Mouse (Mus musculus): ENCODE data around the gene Gabra2. TPM values are rescaled to one million over a fixed set of nuclear protein-coding genes. Genes with fewer than 3 reads are reported as not detected.

Gene Gabra2
- polyA plus RNA-seq (2016; fragmentation: Nextera tagmentation; extraction: Ambion mirVana): 10.6 and 11.3 TPM in 2 replicates

DNA sequence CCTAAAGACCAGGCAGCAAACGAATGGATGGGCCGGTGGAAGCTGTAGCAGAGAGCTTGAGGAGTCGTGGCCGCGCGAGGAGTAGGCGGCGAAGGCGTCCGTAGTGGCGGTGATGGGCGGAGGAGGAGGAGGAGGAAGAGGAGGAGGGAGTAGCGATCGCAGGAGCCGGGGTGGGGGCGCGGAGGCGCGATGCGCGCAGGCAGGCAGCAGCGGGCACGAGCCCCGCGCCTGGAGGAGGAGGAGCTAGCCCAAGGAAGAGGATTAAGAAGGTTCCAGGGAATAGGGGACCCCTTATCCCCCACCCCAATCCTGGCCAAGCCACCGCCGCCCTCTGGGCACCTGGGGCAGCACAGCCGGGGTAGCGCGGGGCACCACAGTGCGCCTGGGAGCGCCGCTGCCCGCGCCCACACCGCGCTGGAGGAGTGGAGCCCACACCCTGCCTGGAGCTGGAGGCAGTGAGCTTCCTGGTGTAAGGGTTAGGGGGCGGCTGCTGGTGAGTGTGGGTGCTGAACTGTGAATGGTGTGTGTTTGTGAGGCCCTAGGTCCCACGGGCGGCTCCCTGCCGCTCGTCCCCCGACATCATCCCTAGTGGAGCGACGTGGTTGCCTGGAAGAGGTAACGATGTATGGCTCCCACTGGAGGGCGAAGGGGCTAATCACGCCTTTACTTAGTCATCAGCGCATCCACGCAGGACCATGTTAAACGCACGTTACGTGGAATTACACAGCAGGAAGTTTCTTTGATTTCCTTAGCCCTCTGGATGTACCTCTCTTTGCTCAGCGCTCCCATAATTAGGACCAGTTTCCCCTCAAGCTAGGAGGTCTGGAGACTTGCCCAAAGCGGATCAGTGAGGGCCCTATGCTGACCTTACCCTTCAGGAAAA lies at the start of gene Gabra2:
Gene Gabra2, minus strand, starts transcription at position 125 of the 883 bp plus-strand sequence.
- peak within 1 kb of the TSS; percentile 79 for H3K9ac ChIP-seq
- H3K4me2 ChIP-seq (replicated peaks): peak within 1 kb of the TSS; percentile 89
- H3K27ac ChIP-seq: peak within 1 kb of the TSS; percentile 81
- no peaks in the 10 kb centered on the region for H3K36me3 ChIP-seq
- peak within 1 kb of the TSS; percentile 81 for H3K4me3 ChIP-seq
- H3K9me3 ChIP-seq (replicated peaks): no peaks in the 10 kb centered on the region
- WGBS: 1% methylated on average over 42 of the region's 55 CpGs
- no peaks in the 10 kb centered on the region for H3K4me1 ChIP-seq
- no peaks in the 10 kb centered on the region for H3K27me3 ChIP-seq
- peak; percentile 92 for ATAC-seq (ENCODE audit: low FRiP score)

DNA sequence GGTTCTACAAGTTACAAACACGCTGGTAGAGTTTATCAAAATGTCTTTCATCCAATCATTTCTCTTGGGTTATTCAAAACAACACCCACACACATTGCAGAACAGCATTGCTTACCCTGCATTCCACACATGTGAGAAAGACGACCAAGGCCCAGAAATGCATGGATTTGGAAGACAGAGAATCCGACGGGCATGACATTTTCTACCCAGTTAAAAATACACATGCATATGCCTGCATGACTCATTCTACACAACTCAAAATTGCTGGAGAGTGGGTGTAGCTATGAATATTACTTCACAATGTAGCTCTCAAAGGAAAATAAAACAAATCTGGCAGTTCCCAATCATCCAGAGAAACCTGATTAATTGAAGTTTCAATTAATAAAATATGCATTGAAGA lies 41.0 kb upstream of the Gabra2 start:
- H3K4me1 ChIP-seq: no peaks in the 10 kb centered on the region
- H3K27ac ChIP-seq: no peak overlapping the region
- no peak for ATAC-seq (ENCODE audit: low FRiP score)
- H3K36me3 ChIP-seq: no peaks in the 10 kb centered on the region
- no peaks in the 10 kb centered on the region for H3K9me3 ChIP-seq (replicated peaks)
- H3K9ac ChIP-seq: no peak overlapping the region
- H3K4me2 ChIP-seq (replicated peaks): no peak overlapping the region
- 83% methylated on average over 4 of the region's 4 CpGs for WGBS
- H3K4me3 ChIP-seq: no peak overlapping the region
- H3K27me3 ChIP-seq: no peaks in the 10 kb centered on the region

DNA sequence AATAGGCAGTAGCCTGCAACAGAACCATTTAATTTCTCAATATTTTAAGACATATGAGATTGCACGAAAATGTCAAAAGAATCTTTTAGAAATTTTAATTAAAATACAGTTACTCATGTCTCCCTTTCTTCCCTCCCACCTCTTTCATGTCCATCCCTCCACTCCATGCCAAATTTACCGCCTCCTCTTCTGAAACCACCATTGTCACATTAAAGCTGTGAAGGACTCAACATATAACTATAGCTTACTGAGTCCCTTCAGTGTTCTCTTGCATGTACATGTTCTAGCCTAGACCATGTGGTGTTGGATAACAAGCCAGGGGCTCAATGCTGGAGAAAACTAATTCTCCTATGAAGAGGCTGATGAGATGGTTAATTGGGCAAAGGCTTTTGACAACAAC lies 40.2 kb upstream of the Gabra2 start:
- Histone ChIP-seq H3K27ac (no peak overlapping the region), H3K9me3 (replicated peaks) (no peaks in the 10 kb centered on the region), H3K4me1 (no peaks in the 10 kb centered on the region), H3K4me3 (no peak overlapping the region), H3K4me2 (replicated peaks) (no peak overlapping the region), H3K27me3 (no peaks in the 10 kb centered on the region), H3K36me3 (no peaks in the 10 kb centered on the region), H3K9ac (no peak overlapping the region)
- 81% methylated on average over 2 of the region's 2 CpGs for WGBS
- no peak for ATAC-seq (ENCODE audit: low FRiP score)

GRCm38 (mm10) chr5:71127721-71128120 lies 32.1 kb upstream of the Gabra2 start:
- Histone ChIP-seq H3K27ac (no peak overlapping the region), H3K9ac (no peak overlapping the region), H3K9me3 (replicated peaks) (no peaks in the 10 kb centered on the region), H3K4me3 (no peak overlapping the region), H3K36me3 (no peaks in the 10 kb centered on the region), H3K4me2 (replicated peaks) (no peak overlapping the region), H3K27me3 (no peaks in the 10 kb centered on the region), H3K4me1 (no peaks in the 10 kb centered on the region)
- no peak for ATAC-seq (ENCODE audit: low FRiP score)
- 77% methylated on average over 3 of the region's 3 CpGs for WGBS

GRCm38 (mm10) chr5:71115216-71115615 lies 19.6 kb upstream of the Gabra2 start:
- H3K9me3 ChIP-seq (replicated peaks): no peaks in the 10 kb centered on the region

GRCm38 (mm10) chr5:71095180-71095579 lies 469 bp downstream of the Gabra2 start:
- H3K36me3 ChIP-seq: no peaks in the 10 kb centered on the region
- H3K4me3 ChIP-seq: peak overlapping the region; percentile 81
- H3K4me2 ChIP-seq (replicated peaks): peak overlapping the region; percentile 89
- H3K27me3 ChIP-seq: no peaks in the 10 kb centered on the region
- H3K4me1 ChIP-seq: no peaks in the 10 kb centered on the region
- H3K27ac ChIP-seq: peak overlapping the region; percentile 81
- WGBS: 0% methylated on average over 19 of the region's 19 CpGs
- ATAC-seq (ENCODE audit: low FRiP score): peak; percentile 58
- H3K9ac ChIP-seq: peak overlapping the region; percentile 79
- H3K9me3 ChIP-seq (replicated peaks): no peaks in the 10 kb centered on the region

More at GRCm38 (mm10) chr5:71115216-71115615, 19.6 kb upstream of the Gabra2 start:
- Histone ChIP-seq H3K36me3 (no peaks in the 10 kb centered on the region), H3K27me3 (no peaks in the 10 kb centered on the region), H3K9ac (no peak overlapping the region), H3K4me3 (no peak overlapping the region), H3K4me2 (replicated peaks) (no peak overlapping the region), H3K27ac (no peak overlapping the region), H3K4me1 (no peaks in the 10 kb centered on the region)
- ATAC-seq (ENCODE audit: low FRiP score): no peak
- 79% methylated on average over 1 of the region's 1 CpGs for WGBS

DNA sequence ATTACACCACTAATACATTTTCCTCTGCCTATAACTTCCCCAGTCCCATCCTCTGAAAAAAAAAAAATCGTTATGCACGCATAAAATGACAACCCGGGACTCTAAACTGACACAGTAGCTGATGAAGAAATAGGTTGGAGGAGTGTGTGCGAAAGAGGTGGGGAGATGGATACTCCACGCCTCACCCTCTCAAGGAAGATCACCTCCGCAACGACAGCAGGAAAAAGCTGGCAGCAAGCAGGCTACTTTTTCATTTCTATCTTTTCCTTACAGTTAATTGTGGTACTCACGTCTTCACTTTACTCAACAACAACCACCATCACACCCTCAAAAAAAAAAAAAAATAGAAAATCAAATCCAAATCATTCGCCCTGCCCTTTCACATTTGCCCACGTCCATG lies 873 bp downstream of the Gabra2 start:
- no peaks in the 10 kb centered on the region for H3K4me1 ChIP-seq
- peak overlapping the region; percentile 79 for H3K9ac ChIP-seq
- no peaks in the 10 kb centered on the region for H3K27me3 ChIP-seq
- H3K9me3 ChIP-seq (replicated peaks): no peaks in the 10 kb centered on the region
- no peak overlapping the region for H3K27ac ChIP-seq
- H3K4me2 ChIP-seq (replicated peaks): peak overlapping the region; percentile 89
- no peak for ATAC-seq (ENCODE audit: low FRiP score)
- H3K4me3 ChIP-seq: peak overlapping the region; percentile 81
- WGBS: 21% methylated on average over 10 of the region's 10 CpGs
- no peaks in the 10 kb centered on the region for H3K36me3 ChIP-seq

GRCm38 (mm10) chr5:71093807-71094206 lies 1.8 kb downstream of the Gabra2 start:
- H3K9ac ChIP-seq: no peak overlapping the region
- H3K4me3 ChIP-seq: no peak overlapping the region
- H3K36me3 ChIP-seq: no peaks in the 10 kb centered on the region
- no peaks in the 10 kb centered on the region for H3K9me3 ChIP-seq (replicated peaks)
- no peaks in the 10 kb centered on the region for H3K27me3 ChIP-seq
- H3K4me1 ChIP-seq: no peaks in the 10 kb centered on the region
- no peak overlapping the region for H3K4me2 ChIP-seq (replicated peaks)
- no peak overlapping the region for H3K27ac ChIP-seq
- no peak for ATAC-seq (ENCODE audit: low FRiP score)
- 72% methylated on average over 2 of the region's 2 CpGs for WGBS

DNA sequence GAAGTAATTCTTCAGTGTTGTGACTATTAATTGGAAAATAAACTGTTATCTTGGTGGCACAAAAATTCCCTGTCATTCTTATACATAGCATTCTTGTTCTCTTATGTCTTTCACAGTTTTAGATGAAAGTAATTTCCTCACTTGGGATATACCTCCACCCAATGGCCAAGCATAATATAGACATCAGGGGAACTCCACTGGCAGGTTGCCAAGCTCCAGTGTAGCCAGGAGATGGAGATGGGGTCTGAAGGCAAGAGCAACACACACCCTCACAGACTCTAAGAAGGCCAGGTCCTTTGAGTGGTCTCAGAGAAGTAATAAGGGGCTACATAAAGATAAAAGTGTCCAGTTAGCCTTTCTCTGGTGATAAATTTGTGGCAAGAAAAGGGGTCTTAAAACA lies 3.2 kb downstream of the Gabra2 start:
- Histone ChIP-seq H3K27ac (no peak overlapping the region), H3K4me1 (no peaks in the 10 kb centered on the region), H3K9ac (no peak overlapping the region), H3K27me3 (no peaks in the 10 kb centered on the region), H3K4me2 (replicated peaks) (no peak overlapping the region), H3K9me3 (replicated peaks) (no peaks in the 10 kb centered on the region), H3K4me3 (no peak overlapping the region), H3K36me3 (no peaks in the 10 kb centered on the region)
- ATAC-seq (ENCODE audit: low FRiP score): no peak

DNA sequence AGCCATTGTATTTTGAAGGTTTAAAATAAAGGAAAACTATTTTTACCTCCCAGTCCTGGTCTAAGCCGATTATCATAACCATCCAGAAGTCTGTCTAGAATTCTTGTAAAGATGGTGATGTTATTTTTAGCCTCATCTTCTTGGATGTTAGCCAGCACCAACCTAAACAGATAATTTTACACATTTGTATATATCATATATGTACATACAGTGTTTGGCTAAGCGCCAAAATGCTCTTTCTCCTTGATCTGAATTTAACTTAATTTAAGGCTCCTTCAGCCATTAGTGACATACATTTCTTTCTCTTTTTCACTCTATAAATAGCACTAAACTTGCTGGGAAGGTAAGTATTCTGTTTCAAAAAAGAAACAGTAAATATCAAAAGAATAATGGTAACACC lies 3.7 kb downstream of the Gabra2 start:
- Histone ChIP-seq H3K27ac (no peak overlapping the region), H3K27me3 (no peaks in the 10 kb centered on the region), H3K4me2 (replicated peaks) (no peak overlapping the region), H3K36me3 (no peaks in the 10 kb centered on the region), H3K4me1 (no peaks in the 10 kb centered on the region), H3K4me3 (no peak overlapping the region), H3K9ac (no peak overlapping the region), H3K9me3 (replicated peaks) (no peaks in the 10 kb centered on the region)
- ATAC-seq (ENCODE audit: low FRiP score): no peak
- WGBS: 82% methylated on average over 2 of the region's 2 CpGs

- Histone ChIP-seq H3K9me3 (replicated peaks) (no peaks in the 10 kb centered on the region), H3K9ac (no peak overlapping the region), H3K27me3 (no peaks in the 10 kb centered on the region), H3K4me3 (no peak overlapping the region), H3K36me3 (no peaks in the 10 kb centered on the region), H3K27ac (no peak overlapping the region), H3K4me2 (replicated peaks) (no peak overlapping the region), H3K4me1 (no peaks in the 10 kb centered on the region)
- 83% methylated on average over 5 of the region's 5 CpGs for WGBS
- ATAC-seq (ENCODE audit: low FRiP score): no peak
Measured at GRCm38 (mm10) chr5:71078861-71079260, 16.8 kb downstream of the Gabra2 start.

GRCm38 (mm10) chr5:71061696-71062095 lies 34.0 kb downstream of the Gabra2 start:
- WGBS: 75% methylated on average over 3 of the region's 3 CpGs
- no peak overlapping the region for H3K4me2 ChIP-seq (replicated peaks)
- H3K36me3 ChIP-seq: no peaks in the 10 kb centered on the region
- H3K9me3 ChIP-seq (replicated peaks): no peaks in the 10 kb centered on the region
- no peak for ATAC-seq (ENCODE audit: low FRiP score)
- no peak overlapping the region for H3K4me3 ChIP-seq
- H3K9ac ChIP-seq: no peak overlapping the region
- H3K4me1 ChIP-seq: no peaks in the 10 kb centered on the region
- no peak overlapping the region for H3K27ac ChIP-seq
- H3K27me3 ChIP-seq: no peaks in the 10 kb centered on the region

DNA sequence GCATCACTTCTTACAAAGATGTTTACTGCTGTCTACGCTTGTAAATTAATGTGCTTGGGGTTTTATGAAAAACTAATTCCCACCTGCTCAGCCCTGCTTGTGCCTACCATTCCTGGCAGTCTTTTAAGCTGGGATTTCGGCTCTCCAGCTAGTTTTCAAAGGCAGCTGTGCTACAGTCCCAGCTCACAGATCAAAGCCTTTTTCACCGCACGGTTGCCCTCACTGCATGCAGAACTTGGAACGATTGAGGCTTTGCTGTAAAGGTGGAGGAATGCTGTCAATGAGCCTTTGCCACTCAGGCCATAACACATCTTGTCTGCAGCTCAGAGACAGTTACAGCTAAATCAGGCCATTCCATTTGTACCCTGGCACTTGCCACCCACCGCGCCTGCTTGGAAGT lies 37.6 kb downstream of the Gabra2 start:
- no peaks in the 10 kb centered on the region for H3K36me3 ChIP-seq
- no peaks in the 10 kb centered on the region for H3K27me3 ChIP-seq
- no peak overlapping the region for H3K4me2 ChIP-seq (replicated peaks)
- H3K4me3 ChIP-seq: no peak overlapping the region
- H3K4me1 ChIP-seq: no peaks in the 10 kb centered on the region
- H3K27ac ChIP-seq: no peak overlapping the region
- no peaks in the 10 kb centered on the region for H3K9me3 ChIP-seq (replicated peaks)
- no peak for ATAC-seq (ENCODE audit: low FRiP score)
- 58% methylated on average over 7 of the region's 7 CpGs for WGBS
- no peak overlapping the region for H3K9ac ChIP-seq

All from hindbrain, embryonic 12.5 days (tissue).